Mouse (Mus musculus): Measurements from ENCODE around the gene Megf11. TPM values are rescaled to one million over a fixed set of nuclear protein-coding genes. Genes with fewer than 3 reads are reported as not detected.

Gene Megf11
- total RNA-seq (2017) = 0.10 to 0.64 TPM (median 0.29 TPM) in 3 replicates

DNA sequence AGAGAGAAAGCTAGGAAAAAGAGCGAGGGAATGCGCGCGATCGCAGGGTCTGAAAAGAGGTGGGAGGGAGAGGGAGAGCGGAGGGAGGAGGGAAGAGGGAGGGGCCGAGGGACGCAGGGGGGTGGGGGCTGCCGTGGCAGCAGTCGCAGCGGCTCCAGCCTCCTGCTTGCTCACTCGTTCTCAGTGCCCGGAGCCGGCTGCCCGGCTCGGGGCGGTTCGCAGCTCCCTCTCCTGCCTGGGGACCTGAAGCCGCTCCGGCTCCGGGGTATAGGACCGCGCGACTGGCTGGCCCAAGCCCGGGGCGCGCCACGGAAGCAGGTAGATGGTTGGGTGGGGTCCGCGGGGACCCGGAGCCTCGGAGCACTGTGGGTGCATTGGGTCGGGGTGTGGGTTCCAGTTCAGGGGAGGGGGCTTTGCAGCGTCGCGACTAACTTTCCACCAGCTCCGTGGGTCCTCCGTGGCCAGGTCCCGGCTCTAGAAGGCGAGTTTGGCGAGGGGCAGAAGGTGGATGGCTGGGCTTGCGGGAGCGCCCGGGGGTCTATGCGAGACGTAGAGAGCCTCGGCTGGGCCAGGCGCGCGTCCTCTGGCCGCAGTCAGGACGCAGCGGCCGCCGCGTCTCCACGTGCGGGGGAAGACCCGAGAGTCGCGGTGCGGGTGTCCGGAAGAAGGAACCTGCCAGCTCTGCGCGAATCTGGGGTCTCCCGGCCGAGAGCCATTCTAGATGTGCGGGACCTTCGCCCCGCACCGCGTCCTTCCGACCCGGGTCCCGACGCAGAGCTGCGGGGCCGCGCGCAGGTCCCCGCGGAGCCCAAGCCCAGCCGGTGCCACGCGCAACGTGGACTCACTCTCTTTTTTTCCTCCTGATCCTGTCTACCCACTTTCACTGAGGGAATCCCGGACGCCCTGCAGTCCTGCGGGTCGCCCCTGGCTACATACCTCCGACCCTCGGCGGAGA is at the start of gene Megf11:
TSS of gene Megf11 (plus strand) at position 116 of the 955 bp plus-strand sequence.
- ATAC-seq (replicated peaks; ENCODE audit: insufficient number of reproducible peaks, low FRiP score, low TSS enrichment, poor library complexity, severe bottlenecking) = no peak

DNA sequence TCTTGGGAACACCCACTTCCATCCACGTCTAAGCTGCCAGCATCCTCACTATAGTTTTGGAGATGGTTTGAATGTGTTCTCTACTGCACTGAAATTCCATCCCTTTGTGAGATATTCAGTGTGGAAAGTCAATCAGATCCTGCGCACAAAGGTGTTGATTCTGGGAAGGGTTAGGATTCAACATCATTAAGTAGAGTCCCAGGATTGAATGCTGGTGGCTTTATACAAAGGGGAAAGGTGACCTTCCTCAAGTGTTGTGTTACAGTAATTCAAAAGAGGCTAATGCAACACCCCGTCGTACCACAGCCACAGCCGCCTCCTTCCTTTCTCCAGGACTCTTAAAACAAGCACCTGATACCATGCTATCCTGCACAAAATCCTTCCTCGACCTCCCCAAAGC is 49.6 kb upstream of the Megf11 start:
- ATAC-seq (replicated peaks; ENCODE audit: insufficient number of reproducible peaks, low FRiP score, low TSS enrichment, poor library complexity, severe bottlenecking) = no peak

DNA sequence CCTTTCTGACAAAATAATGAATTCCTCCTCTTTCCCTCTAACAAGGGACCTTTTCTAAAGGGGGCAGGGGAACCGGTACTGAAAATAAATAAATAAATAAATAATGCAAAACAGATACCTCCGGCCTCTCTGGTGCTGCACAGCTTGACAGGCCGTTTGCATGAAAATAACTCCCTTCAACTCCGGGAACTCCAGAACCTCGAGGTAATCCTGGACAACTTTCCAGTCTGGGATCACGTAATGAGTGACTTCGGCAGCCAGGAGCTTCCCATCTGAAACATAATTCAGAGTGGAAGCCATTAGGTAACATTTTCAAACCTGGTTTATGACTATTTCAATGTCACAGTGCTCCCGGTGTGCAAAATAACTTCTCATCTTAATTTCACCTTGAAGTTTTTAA is 46.1 kb upstream of the Megf11 start:
- no peak for ATAC-seq (replicated peaks; ENCODE audit: insufficient number of reproducible peaks, low FRiP score, low TSS enrichment, poor library complexity, severe bottlenecking)

DNA sequence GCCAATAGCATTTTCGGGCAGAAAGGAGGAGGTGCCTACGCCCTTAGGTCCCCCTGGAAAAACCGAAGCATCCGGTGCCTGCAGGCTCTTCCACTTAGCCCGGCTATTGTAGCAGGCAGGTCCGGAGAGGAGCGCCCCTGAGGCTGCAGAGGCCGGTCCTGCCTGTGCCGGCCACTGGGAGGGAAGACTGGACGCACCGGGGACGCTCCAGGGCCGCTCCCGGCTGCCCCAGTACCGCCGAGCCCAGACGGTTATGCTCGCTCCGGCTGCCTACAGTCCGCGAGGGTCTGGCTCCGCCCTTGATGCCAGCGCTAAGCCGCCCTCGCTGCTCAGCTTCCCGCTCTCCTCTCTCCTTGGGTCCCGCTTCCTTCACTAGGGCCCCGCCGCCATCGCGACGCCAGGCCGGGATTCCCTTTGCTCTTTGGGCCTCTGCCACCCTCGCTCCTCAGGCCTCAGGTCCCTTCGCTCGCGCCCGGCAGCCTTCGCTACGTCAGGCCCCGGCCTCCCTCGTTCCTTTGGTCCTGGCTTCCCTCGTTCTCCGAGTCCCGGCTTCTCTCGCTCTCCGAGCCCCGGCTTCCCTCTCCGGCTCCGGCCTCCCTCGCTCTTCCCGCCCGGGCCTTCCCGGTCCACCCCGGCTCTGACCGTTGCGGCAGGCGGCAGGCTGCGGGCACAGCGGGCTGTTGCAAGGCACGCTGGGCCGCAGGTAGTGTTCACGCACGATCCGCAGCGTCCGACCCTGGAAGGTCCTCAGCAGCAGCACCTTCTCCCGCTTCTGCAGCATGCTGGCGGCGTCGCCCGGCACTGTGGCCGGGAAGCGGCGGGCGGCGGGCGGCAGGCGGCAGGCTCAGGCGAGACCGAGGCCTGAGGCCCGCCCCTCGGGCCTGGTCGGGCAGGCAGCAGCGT is 44.8 kb upstream of the Megf11 start:
- peak; percentile 66 for ATAC-seq (replicated peaks; ENCODE audit: insufficient number of reproducible peaks, low FRiP score, low TSS enrichment, poor library complexity, severe bottlenecking)

- ATAC-seq (replicated peaks; ENCODE audit: insufficient number of reproducible peaks, low FRiP score, low TSS enrichment, poor library complexity, severe bottlenecking) = 0 out of 2 replicates have a peak, but pooled peaks have one; percentile 44
Measured at GRCm38 (mm10) chr9:64341254-64341566, 44.2 kb upstream of the Megf11 start, which contains the start of gene Dis3l. Dis3l (minus strand) TSS chr9:64341288.

DNA sequence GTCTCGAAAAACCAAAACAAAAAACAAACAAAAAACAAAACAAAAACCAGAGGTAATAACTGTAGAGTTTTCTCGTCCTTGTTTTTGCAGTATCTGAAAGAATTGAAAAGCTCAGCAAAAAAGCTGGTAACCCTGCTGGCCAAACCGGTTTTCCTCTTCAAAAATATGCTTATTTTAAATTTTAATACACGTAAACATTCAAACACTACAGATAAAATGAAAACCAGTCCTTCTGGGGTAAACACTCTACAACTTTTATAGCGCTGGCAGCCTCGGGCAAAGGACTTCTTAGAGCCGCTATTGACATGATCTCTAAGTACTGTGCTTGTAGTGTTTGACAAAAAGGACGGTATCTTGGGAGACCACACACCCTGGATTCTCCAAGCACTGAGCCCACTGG is 43.8 kb upstream of the Megf11 start:
- ATAC-seq (replicated peaks; ENCODE audit: insufficient number of reproducible peaks, low FRiP score, low TSS enrichment, poor library complexity, severe bottlenecking) = no peak

GRCm38 (mm10) chr9:64343656-64344055 is 41.8 kb upstream of the Megf11 start:
- ATAC-seq (replicated peaks; ENCODE audit: insufficient number of reproducible peaks, low FRiP score, low TSS enrichment, poor library complexity, severe bottlenecking) = no peak

- ATAC-seq (replicated peaks; ENCODE audit: insufficient number of reproducible peaks, low FRiP score, low TSS enrichment, poor library complexity, severe bottlenecking) = no peak
Measured at GRCm38 (mm10) chr9:64345931-64346330, 39.5 kb upstream of the Megf11 start.

- no peak for ATAC-seq (replicated peaks; ENCODE audit: insufficient number of reproducible peaks, low FRiP score, low TSS enrichment, poor library complexity, severe bottlenecking)
Measured at GRCm38 (mm10) chr9:64347377-64347776, 38.0 kb upstream of the Megf11 start.

DNA sequence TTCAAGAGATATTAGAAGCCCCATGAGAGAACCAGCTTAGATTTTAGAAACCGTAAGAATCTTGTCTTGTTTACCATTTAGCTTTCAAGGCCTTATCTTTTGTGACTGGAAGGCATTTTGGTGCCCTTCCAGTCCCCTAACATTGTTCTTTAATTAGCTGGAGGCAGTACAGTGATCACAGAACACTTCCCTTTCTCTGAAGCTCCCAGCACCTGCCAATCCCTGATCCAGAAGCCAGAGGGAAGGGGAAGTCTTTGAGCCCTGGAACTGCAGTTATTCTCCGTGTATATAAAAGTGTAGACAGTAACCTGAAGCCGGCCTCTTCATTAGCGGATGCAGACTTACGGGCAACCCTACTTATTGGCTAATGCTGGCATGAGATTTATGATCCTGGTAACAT is 35.9 kb upstream of the Megf11 start:
- no peak for ATAC-seq (replicated peaks; ENCODE audit: insufficient number of reproducible peaks, low FRiP score, low TSS enrichment, poor library complexity, severe bottlenecking)

DNA sequence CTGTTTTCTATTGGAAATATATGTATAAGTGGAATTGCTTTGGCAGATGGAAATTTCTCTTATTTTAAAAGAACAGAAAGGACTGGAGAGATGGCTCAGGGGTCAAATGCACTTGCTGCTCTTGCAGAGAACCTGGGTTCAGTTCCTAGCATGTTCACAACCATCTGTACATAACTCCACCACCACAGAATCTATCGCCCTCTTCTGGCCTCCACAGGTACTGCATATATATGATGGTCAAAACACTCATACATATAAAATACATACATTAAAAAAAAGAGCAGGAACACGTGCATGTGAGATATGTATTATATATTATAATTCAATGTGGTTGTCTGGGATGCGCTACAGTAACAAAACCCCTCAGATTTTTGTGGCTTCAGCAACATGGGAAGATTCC is 34.2 kb upstream of the Megf11 start:
- 0 out of 2 replicates have a peak, but pooled peaks have one; percentile 55 for ATAC-seq (replicated peaks; ENCODE audit: insufficient number of reproducible peaks, low FRiP score, low TSS enrichment, poor library complexity, severe bottlenecking)

DNA sequence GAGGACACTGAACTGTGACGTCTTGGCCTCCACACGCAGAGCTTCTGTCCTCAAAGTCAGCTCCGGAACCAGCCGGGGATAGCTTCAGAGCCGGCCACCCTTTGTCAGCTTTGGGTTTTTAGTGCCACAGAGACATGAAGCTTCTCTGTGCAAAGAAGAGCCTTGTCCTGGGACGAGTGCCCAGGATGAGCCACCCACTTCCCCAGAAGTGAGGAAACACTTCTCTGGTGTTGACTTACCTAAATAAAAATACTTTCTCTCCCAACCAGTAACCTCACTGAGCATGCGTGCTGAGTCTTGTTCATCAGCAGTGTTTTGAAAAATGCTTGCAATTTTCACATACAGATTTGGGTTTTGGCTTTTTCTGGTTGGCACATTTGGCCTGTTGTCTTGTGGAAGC is 29.8 kb upstream of the Megf11 start:
- no peak for ATAC-seq (replicated peaks; ENCODE audit: insufficient number of reproducible peaks, low FRiP score, low TSS enrichment, poor library complexity, severe bottlenecking)

DNA sequence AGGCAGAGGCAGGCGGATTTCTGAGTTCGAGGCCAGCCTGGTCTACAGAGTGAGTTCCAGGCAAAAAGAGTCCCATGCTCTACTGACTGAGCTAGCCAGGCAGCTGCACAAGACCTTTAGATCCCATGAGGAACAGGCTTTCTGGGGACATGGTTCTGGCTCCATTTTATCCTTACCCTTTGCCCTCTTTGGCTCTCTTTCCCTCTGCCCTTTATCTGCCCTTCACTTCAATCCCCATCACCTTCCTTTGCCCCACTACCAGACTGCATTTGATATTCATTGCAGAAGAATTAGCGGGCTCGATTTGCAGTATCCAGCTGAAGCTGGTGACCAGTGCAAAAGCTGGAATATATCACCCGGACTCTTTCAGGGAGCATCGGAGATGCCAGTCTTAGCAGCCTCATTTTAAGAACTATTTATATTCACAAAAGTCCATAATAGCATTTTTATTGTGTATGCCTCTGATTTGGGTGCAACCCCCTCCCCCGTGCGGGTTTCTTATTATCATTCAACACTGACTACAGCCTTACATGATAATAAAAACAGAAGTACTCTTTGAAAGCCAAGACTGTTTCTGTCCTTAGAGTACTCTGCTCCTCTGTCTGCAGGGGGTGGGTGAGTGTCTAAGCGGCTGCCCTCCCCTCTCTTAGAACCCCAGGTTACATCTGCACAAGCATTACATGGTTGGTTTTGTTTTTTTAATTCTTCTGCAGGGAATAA is 24.0 kb upstream of the Megf11 start:
- ATAC-seq (replicated peaks; ENCODE audit: insufficient number of reproducible peaks, low FRiP score, low TSS enrichment, poor library complexity, severe bottlenecking) = no peak

GRCm38 (mm10) chr9:64369871-64370270 is 15.6 kb upstream of the Megf11 start:
- ATAC-seq (replicated peaks; ENCODE audit: insufficient number of reproducible peaks, low FRiP score, low TSS enrichment, poor library complexity, severe bottlenecking) = no peak

- no peak for ATAC-seq (replicated peaks; ENCODE audit: insufficient number of reproducible peaks, low FRiP score, low TSS enrichment, poor library complexity, severe bottlenecking)
Measured at GRCm38 (mm10) chr9:64371305-64371819, 14.1 kb upstream of the Megf11 start.

DNA sequence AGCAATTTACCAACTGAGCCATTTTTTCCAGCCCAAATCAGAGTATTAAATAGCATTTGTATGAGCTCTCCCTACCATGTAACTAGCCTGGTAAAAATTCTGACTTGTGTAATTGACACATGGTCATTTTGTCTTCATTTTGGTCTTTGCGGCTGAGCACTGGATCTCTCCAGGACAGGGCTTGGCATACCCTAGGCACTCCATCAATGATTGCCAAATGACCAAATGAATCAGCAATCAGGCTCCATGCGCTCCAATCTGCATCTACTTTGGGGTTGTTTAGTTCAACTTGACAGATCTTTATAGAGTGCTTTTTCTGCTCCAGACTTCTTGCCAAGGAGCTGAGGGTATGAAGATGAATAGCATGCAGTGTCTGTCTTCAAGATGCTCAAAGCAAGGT is 9.0 kb upstream of the Megf11 start:
- ATAC-seq (replicated peaks; ENCODE audit: insufficient number of reproducible peaks, low FRiP score, low TSS enrichment, poor library complexity, severe bottlenecking) = no peak

- no peak for ATAC-seq (replicated peaks; ENCODE audit: insufficient number of reproducible peaks, low FRiP score, low TSS enrichment, poor library complexity, severe bottlenecking)
Measured at GRCm38 (mm10) chr9:64383021-64383788, 2.2 kb upstream of the Megf11 start.

Data from monocyte, adult 5-6 weeks (primary cell).